Mouse (Mus musculus): ENCODE results near the gene Brd1.

Brd1 gene

GRCm38 (mm10) chr15:88680931-88681330 lies 53.1 kb downstream of the Brd1 start:
- DNase-seq, result no peak

GRCm38 (mm10) chr15:88677568-88677967 lies 56.5 kb downstream of the Brd1 start:
- DNase-seq, result peak; percentile 37

GRCm38 (mm10) chr15:88675998-88676397 lies 58.0 kb downstream of the Brd1 start:
- no peak for DNase-seq

GRCm38 (mm10) chr15:88668693-88669092 lies 65.3 kb downstream of the Brd1 start:
- no peak for DNase-seq

GRCm38 (mm10) chr15:88667653-88668052 lies 66.4 kb downstream of the Brd1 start:
- no peak for DNase-seq

- DNase-seq, result no peak
Measured at GRCm38 (mm10) chr15:88665846-88666245, 68.2 kb downstream of the Brd1 start.

- no peak for DNase-seq
Measured at GRCm38 (mm10) chr15:88663041-88663440, 71.0 kb downstream of the Brd1 start.

GRCm38 (mm10) chr15:88662111-88662850 lies 71.8 kb downstream of the Brd1 start:
- DNase-seq, result peak; percentile 74

GRCm38 (mm10) chr15:88661654-88662053 lies 72.4 kb downstream of the Brd1 start:
- DNase-seq, result no peak

- no peak for DNase-seq
Measured at GRCm38 (mm10) chr15:88652006-88652405, 82.0 kb downstream of the Brd1 start.

- peak; percentile 90 for DNase-seq
Measured at GRCm38 (mm10) chr15:88651019-88651418, 83.0 kb downstream of the Brd1 start.

Measured in cerebellum, adult 8-10 months (tissue).